Mouse (Mus musculus): ENCODE measurements around the gene Sp3. TPM values are rescaled to one million over a fixed set of nuclear protein-coding genes. Genes with fewer than 3 reads are reported as not detected.
"Not testable (repeated sequence)": the region's sequence is repeated elsewhere in the genome, so short reads cannot be mapped to it uniquely, and the experiment has no call there.

The Sp3 gene
- total RNA-seq, 1 experiment from 2014 or later = 279 TPM

DNA sequence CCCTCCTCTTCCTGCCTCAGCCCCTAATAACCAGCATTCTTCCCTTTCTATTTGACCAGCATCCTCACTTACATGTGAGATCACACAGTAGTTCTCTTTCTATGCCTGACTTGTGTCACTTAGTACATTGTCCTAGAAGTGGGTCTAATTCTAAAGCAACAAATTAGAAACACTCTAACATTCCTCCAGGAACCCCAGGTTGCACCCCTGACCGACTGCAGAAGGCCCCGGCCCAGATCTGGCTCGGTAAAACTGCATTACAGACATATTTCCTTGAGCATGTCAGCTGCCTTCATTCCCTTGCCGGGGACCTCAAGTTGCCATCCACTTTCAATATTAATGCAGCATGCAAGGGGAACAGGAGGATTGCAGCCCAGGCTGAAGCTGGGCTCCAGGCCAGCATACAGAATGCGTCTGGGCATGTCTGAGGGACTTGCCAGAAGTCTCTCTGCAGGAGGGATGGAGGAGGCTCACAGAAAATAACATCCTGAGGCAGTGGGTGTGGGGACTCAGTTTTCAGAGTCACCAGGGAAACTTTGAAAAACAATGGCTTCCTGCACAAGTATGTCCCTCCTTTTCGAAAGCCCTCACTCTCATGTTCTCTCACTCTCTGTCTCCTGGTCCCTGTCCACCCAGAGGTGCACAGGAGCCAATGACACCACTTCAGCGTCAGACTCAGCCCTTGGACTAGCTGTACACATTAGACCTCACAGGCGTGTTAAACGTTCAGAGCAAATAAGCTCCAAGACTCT lies 15.3 kb upstream of the Sp3 start:
- ATAC-seq (ENCODE audit: extremely low read depth, insufficient number of reproducible peaks, low FRiP score, poor library complexity, severe bottlenecking) = peak; percentile 19

GRCm38 (mm10) chr2:72994165-72994564 lies 13.9 kb upstream of the Sp3 start:
- no peak for ATAC-seq (ENCODE audit: extremely low read depth, insufficient number of reproducible peaks, low FRiP score, poor library complexity, severe bottlenecking)

DNA sequence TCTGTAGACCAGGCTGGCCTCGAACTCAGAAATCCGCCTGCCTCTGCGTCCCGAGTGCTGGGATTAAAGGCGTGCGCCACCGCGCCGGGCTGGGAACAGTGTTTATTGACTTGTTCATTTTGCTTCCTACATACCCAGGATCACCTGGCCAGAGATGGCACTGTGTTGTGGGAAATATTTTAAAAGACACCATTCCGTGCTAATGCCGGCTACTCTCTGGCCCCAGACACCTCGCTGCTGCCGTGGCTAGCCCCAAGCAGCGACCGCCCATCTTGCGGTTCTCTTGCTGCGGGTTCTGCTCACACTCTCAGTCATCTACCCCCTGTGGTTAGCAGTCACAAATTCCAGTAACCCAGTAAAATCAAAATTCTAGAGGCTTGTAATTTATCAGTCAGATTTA lies 12.3 kb upstream of the Sp3 start:
- ATAC-seq (ENCODE audit: extremely low read depth, insufficient number of reproducible peaks, low FRiP score, poor library complexity, severe bottlenecking) = no peak

DNA sequence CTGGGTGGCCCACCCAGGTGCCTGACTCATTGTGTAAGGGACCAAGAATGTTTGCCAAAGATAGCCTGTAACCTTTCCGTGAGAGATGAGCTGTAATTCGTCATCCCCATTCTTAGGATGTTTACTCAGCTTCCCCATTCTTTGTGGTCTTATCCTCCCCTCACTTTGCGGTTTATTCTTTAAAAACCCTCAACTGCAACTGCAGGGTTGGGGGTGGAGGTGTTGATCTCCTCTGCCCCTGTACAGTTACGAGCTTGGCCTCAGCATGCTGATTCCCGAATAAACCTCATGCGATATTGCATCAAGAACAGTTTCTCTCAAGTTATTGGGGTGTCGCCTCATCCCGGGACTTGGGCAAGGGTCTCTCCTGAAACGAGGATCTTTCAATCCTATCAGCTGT lies 8.7 kb upstream of the Sp3 start:
- ATAC-seq (ENCODE audit: extremely low read depth, insufficient number of reproducible peaks, low FRiP score, poor library complexity, severe bottlenecking) = not testable (repeated sequence)

DNA sequence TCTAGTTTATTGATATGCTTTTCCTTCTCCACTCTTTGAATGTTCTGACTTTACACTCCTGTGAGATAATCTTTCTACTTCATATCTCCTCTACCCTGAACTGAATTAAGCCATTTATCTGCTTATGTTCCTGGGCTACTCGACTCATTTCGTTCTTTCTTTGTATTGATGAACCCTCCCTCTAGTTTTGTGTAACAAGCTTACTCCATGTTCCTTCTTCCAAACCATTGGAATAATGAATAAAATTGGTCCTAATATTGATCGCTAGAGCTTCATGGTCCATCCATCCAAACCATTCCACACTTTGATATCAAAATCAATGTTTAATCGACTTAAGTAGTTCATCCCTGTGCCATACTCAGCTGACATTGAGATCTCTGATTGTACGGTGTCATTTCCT lies 6.4 kb upstream of the Sp3 start, which contains the start of gene Gm11084:
TSS of gene Gm11084 (minus strand) at position 101 of the 400 bp plus-strand sequence.
- no peak for ATAC-seq (ENCODE audit: extremely low read depth, insufficient number of reproducible peaks, low FRiP score, poor library complexity, severe bottlenecking)

DNA sequence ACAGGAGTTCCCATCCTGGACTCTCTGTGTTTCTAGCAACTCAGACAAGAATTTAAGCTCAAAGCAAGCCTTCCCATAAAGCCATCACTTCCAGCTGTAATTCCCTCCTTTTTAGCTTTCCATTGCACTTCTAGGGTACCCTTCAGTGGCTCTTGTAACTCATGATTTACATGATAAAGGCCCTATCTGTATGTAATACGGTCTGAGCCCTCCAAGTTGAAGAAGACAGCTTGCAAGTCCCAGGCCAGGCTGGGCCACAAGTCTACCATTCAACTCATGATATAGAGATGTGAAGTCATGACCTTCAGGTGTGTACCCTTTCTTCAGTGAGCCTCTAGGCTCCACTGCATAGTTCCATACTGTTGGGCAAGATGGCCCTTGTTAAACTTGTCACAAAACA lies 5.3 kb upstream of the Sp3 start:
- ATAC-seq (ENCODE audit: extremely low read depth, insufficient number of reproducible peaks, low FRiP score, poor library complexity, severe bottlenecking) = no peak

- no peak for ATAC-seq (ENCODE audit: extremely low read depth, insufficient number of reproducible peaks, low FRiP score, poor library complexity, severe bottlenecking)
These were observed 4.6 kb upstream of the Sp3 start for GRCm38 (mm10) chr2:72984806-72985205.

GRCm38 (mm10) chr2:72983211-72983610 lies 3.0 kb upstream of the Sp3 start:
- no peak for ATAC-seq (ENCODE audit: extremely low read depth, insufficient number of reproducible peaks, low FRiP score, poor library complexity, severe bottlenecking)

DNA sequence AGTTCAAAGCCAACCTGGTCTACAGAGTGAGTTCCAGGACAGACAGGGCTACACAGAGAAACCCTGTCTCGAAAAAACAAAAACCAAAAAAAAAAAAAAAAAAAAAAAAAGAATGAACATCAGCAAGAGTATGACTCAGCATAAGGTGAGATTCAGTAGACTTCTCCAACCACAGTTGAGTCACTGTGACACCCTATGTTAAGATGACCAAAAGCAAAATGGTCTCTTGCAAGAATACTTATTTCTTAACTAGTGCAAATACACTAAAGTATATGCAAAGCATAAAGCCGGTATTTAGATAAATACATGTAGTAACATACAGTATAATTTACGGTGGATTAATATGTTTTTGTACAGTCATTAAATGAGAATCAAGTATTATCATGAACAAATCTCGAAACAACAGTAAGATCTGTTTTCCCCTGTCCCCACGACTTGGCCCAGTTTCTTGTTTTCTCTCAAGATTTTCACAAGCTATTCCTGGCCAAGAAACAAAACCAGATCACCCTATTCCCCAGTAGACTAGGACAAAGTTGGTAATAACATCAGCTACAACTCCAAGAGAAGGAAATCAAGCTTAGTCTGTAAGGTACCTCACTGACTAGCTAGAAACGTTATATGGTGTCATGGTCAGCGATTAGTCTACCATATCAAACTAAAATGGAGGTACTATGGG lies 2.0 kb upstream of the Sp3 start:
- ATAC-seq (ENCODE audit: extremely low read depth, insufficient number of reproducible peaks, low FRiP score, poor library complexity, severe bottlenecking) = no peak

GRCm38 (mm10) chr2:72981441-72982109 lies 1.3 kb upstream of the Sp3 start:
- ATAC-seq (ENCODE audit: extremely low read depth, insufficient number of reproducible peaks, low FRiP score, poor library complexity, severe bottlenecking) = no peak

GRCm38 (mm10) chr2:72981075-72981420 lies 802 bp upstream of the Sp3 start:
- ATAC-seq (ENCODE audit: extremely low read depth, insufficient number of reproducible peaks, low FRiP score, poor library complexity, severe bottlenecking) = no peak

- ATAC-seq (ENCODE audit: extremely low read depth, insufficient number of reproducible peaks, low FRiP score, poor library complexity, severe bottlenecking) = peak; percentile 65
These were observed 581 bp downstream of the Sp3 start for GRCm38 (mm10) chr2:72979659-72980071.

- ATAC-seq (ENCODE audit: extremely low read depth, insufficient number of reproducible peaks, low FRiP score, poor library complexity, severe bottlenecking) = peak; percentile 76
These were observed 1.2 kb downstream of the Sp3 start for GRCm38 (mm10) chr2:72978901-72979658.

- peak; percentile 30; the same call in 1 of the 2 replicates for ATAC-seq (ENCODE audit: extremely low read depth, insufficient number of reproducible peaks, low FRiP score, poor library complexity, severe bottlenecking)
These were observed 1.8 kb downstream of the Sp3 start for GRCm38 (mm10) chr2:72978473-72978872.

DNA sequence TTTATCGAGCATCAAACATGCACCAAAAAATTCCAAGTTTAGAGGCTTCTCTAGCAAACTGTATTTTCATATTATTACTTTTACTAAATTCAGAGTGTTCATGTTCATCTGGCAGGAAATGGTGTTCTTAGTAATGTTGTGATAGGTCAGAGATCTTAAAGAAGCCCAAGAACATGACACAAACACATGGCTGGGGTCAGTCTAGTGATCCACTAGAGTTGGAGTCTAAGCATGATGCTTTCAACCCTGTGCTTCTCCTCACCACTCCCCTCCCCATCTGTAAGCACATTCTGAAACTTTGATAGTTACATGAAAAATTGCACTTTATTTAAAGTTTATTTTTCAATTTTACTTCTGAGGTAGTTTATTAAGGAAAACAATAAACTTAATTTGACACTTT lies 3.0 kb downstream of the Sp3 start:
- ATAC-seq (ENCODE audit: extremely low read depth, insufficient number of reproducible peaks, low FRiP score, poor library complexity, severe bottlenecking) = no peak

GRCm38 (mm10) chr2:72976036-72976435 lies 4.2 kb downstream of the Sp3 start:
- ATAC-seq (ENCODE audit: extremely low read depth, insufficient number of reproducible peaks, low FRiP score, poor library complexity, severe bottlenecking) = no peak

GRCm38 (mm10) chr2:72970831-72971230 lies 9.4 kb downstream of the Sp3 start:
- ATAC-seq (ENCODE audit: extremely low read depth, insufficient number of reproducible peaks, low FRiP score, poor library complexity, severe bottlenecking) = no peak

DNA sequence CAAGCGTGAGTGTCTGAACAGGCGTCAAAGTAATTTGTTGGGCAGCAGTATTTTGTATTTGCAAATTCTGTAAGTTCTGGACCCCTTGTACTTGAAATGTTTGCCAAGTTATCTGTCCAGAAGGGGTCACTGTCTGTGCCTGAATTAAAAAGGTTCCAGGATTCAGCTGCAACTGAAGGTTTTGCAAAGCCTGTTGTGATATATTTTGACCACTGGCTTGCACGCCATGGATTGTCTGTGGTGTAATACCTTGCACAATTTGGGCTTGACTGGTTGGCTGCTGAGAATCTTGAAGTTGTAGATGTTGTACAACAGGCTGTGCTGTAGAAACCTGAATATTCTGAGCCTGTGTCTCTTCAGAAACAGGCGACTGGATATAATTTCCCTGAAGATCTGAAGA lies 9.9 kb downstream of the Sp3 start:
- ATAC-seq (ENCODE audit: extremely low read depth, insufficient number of reproducible peaks, low FRiP score, poor library complexity, severe bottlenecking) = 0 out of 2 replicates have a peak, but pooled peaks have one; percentile 23

- ATAC-seq (ENCODE audit: extremely low read depth, insufficient number of reproducible peaks, low FRiP score, poor library complexity, severe bottlenecking) = no peak
These were observed 11.7 kb downstream of the Sp3 start for GRCm38 (mm10) chr2:72968536-72968935.
